Mouse (Mus musculus): ENCODE data around the gene Foxd2.

Foxd2 gene

GRCm38 (mm10) chr4:114912705-114913593, 4.3 kb upstream of the Foxd2 start:
- in situ Hi-C loops (cut with MboI, MseI) = loop anchor here in 1 of 2 experiments (5.0 to 25.0 kb wide), 2 partner anchors 34 to 251 kb away; no protein-coding TSS in a partner anchor

DNA sequence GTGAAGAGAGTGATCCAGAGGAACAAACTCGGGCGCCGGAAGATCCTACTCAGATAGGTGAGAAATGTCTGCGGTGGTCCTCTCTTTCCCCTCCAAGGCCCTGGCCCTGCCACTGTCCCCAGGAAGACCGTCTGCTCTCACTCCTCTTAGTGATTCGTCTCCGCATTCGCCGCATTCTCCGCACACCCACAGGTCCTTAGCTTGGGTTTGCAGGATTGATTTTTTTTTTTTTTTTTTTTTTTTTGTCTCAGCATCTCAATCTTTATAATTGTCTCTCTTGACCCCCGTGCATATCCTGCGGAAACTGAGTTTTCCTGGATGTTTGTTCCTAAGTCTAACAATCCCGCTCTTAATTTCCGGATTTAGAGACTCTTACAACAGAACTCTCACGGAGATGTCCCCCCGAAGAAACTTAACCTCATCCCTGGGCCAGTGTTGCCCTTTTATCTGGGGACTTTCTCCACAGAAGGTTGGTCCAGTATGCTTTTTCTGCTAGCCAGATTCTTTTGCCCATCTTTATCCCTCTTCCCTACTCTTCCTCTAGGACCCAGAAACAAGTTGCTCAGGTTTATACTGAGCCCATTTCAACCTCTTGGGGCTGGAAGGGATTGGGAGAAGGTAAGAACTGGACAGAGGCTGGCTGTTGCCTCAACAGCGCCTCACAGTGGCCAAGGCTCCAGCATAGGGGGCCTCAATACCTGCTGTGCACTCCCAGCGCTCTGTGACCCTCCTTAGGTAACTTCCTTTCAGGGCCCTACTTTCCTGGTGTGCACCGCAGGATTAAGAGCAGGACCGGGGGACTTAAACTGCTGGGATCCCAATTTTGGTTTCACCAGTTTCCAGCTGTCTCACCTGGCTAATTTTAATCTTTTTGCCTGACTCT, 1.2 kb upstream of the Foxd2 start:
- in situ Hi-C loops (cut with MboI, MseI) = loop anchor here in 1 of 2 experiments (5.0 to 25.0 kb wide), 2 partner anchors 37 to 248 kb away; no protein-coding TSS in a partner anchor

GRCm38 (mm10) chr4:114907951-114908828, 483 bp downstream of the Foxd2 start:
- in situ Hi-C loops (cut with MboI, MseI) = loop anchor here in 1 of 2 experiments (25.0 kb wide), 1 partner anchor 246 kb away; no protein-coding TSS in a partner anchor

DNA sequence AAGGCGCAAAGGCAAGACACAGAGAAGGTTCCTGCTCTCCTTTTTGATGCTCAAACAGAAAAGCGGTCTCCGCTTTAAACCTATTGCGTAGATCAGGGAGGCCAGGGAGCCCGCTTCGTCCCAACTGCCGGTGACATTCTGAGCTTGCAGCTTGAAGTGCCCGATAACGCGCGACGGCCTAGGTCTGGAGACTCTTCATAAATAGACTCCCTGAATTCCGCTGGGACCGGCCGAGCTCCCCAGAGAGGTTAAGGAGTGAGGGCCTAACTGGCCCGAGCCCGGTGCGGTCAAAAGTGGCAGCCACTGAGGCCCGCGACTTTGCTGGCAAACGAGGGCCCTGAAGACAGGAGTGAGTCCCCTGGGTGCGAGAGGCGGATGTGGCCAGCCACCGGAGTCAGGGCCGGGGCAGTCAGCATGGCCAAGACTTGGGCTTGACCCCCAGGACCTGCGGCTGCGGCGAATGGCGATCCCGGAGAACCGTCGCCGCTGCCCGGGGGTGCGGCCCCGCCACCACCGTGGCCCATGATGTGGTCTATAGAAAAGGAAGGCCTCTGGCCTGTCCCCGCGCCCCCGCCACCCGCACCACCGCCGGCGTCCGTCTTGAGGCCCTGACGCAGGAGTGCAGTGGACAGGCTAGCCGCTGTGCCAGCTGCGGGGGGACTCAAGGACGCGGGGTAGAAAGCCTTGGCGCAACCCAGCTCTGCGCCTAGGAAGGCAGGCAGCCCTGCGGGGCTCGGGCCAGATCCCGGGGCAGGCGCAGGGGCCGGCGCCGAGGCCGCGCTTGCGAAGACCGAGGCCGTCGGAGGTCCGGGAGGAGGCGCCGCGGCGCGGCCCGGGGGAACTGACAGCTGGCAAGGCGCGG, 1.4 kb downstream of the Foxd2 start:
- in situ Hi-C loops (cut with MboI, MseI) = loop anchor here in 1 of 2 experiments (25.0 kb wide), 1 partner anchor 245 kb away; no protein-coding TSS in a partner anchor

DNA sequence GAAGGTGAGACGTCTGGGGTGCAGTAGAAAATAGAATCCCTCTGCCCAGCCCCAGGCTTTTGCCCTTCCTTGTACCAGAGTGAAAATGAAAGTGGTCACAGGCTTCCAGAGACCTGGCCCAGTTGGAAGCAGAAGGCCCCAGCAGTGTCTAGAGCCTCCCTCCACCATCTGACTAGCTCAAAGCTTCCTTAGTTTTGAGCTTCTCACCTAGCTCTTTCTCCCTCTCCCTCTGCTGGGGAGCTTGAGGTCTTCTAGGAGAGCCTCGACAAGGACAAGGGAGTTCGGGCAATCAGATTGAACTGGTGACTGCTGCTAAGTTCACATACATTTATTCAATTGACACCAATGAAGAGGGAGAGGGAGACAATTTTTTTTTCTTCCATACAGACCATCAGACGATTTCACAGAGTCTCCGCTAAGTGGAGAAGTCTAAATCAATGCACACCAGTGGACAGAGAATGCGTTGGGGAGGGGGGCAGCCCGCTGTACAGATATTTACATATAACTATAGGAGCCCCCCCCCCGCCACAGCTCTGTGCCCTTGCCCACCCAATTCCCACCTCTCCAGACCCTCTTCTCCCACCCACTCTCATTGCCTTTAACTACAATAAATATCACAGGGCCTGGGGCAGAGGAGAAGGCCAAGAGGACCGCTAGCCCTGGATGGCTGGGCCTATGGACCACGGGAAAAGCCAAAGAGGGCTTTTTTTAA, 2.5 kb downstream of the Foxd2 start:
- in situ Hi-C loops (cut with MboI, MseI) = loop anchor here in 1 of 2 experiments (25.0 kb wide), 1 partner anchor 244 kb away; no protein-coding TSS in a partner anchor

GRCm38 (mm10) chr4:114905501-114905900, 3.2 kb downstream of the Foxd2 start:
- in situ Hi-C loops (cut with MboI, MseI) = loop anchor here in 1 of 2 experiments (25.0 kb wide), 1 partner anchor 243 kb away; no protein-coding TSS in a partner anchor

- in situ Hi-C loops (cut with MboI, MseI) = loop anchor here in 1 of 2 experiments (25.0 kb wide), 1 partner anchor 241 kb away; no protein-coding TSS in a partner anchor
Observed at GRCm38 (mm10) chr4:114903422-114903782, 5.3 kb downstream of the Foxd2 start.

DNA sequence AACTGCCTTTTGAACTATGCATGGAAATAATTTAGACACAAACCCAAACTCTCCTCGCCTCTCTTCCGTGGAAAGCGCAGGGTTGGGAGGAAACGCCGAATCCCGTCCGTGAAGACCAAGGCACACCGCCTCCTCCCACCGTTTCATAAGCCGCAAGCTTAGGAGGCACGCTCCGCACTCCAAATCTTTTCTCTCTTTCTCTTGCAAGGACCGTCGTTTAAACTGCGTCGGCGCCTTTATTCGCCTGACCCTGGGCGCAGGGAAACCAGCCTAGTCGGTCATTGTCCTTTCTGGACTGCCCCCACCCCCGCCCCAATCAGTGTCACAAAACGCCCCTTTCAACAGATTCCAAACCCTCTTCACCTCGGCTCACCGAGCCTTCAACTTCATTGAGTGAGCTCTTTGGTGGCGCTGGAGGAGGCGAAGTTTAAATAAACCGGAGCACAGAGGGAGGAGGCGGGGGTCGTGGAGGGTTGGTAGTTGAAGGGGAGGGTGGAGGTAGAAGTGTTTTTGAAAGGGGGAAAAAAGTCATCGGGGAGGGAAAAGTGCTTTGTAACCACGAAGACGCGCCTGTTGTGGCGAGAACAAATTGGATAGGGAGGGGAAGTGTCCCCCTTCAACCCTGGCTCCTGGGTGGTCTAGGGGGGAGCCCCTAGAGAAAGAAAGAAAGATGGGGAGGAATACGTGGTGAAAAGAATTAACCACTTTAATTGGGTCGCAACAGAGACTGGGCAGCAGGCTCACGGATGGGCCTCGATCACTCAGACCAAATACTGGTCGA, 5.8 kb downstream of the Foxd2 start:
- in situ Hi-C loops (cut with MboI, MseI) = loop anchor here in 1 of 2 experiments (25.0 kb wide), 1 partner anchor 241 kb away; no protein-coding TSS in a partner anchor

DNA sequence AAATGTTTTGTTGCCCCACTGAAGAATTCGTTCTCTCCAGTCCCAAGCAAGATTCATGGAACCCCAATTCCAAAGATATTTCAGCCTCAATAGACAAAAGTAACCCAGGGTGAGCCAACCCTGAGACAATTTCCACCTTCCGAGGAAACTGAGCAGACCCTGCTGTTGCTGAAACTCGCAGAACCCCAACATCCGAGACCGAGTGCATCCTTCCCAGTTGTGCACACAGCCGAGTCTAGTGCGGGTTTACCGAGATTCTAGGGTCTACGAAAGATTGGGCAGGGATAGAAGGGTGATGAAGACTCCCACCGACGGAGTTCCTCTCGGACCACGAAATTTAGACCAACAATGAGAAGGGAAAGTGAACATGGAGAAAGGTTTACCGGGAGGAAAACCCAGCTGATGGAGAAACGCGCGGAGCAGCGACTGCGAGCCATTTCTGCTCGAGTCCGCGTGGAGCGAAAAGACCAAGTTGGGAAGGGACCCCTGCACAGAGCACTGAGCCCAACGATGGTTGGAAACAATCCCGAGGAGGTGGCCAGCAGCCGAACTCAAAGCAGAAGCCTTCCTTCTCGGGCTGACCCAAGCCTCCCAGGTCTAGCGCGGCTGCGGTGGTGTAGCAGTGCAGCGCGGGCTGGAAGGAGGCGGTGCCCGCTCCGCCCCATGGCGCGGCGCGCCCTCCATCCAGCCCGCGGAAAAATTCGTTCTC, 6.9 kb downstream of the Foxd2 start:
- in situ Hi-C loops (cut with MboI, MseI) = loop anchor here in 1 of 2 experiments (25.0 kb wide), 1 partner anchor 239 kb away; no protein-coding TSS in a partner anchor

- in situ Hi-C loops (cut with MboI, MseI) = loop anchor here in 1 of 2 experiments (25.0 kb wide), 1 partner anchor 239 kb away; no protein-coding TSS in a partner anchor
Observed at GRCm38 (mm10) chr4:114900866-114901642, 7.6 kb downstream of the Foxd2 start.

GRCm38 (mm10) chr4:114899885-114900284, 8.8 kb downstream of the Foxd2 start:
- in situ Hi-C loops (cut with MboI, MseI) = loop anchor here (5.0 to 25.0 kb wide), 2 partner anchors 238 to 253 kb away; no protein-coding TSS in a partner anchor

DNA sequence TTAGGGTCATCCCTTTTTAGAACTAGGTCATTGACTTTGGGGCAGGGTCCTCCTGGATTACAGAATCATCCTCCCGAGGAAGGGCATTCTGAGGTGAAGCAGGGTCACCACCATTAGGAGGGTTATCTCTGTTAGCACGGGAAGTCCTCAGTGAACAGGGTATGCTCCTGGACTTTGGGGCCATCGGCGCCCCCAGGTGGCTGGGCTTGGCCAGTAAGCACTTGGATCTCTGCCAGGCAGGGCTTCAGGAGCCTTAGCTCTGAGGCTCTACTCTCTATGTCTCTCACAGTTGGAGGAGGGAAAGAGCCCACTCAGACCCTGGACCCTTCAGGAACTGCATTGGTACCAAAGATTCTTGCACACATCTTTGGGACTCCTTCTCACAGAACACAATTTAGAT, 10.8 kb downstream of the Foxd2 start:
- in situ Hi-C loops (cut with MboI, MseI) = loop anchor here in 1 of 2 experiments (5.0 kb wide), 1 partner anchor 251 kb away; no protein-coding TSS in a partner anchor

- in situ Hi-C loops (cut with MboI, MseI) = no loop called here
Observed at GRCm38 (mm10) chr4:114882232-114882631, 26.4 kb downstream of the Foxd2 start.

- in situ Hi-C loops (cut with MboI, MseI) = no loop called here
Observed at GRCm38 (mm10) chr4:114876441-114876972, 32.2 kb downstream of the Foxd2 start.

GRCm38 (mm10) chr4:114869765-114870490, 38.7 kb downstream of the Foxd2 start:
- in situ Hi-C loops (cut with MboI, MseI) = no loop called here
